Mouse (Mus musculus) ovary, postnatal 10 days (tissue): Measurements from ENCODE around the gene Agpat3.

ENCODE experiments used
- DNase-seq: peaks from one replicate; pipeline ENCODE4 v3.0.0; 2022; ENCODE audit warnings: low spot score

Gene Agpat3

GRCm38 (mm10) chr10:78258142-78258675, 94.1 kb downstream of the Agpat3 start:
- no peak for DNase-seq

- no peak for DNase-seq
Measured at GRCm38 (mm10) chr10:78255646-78256059, 96.6 kb downstream of the Agpat3 start.

- no peak for DNase-seq
Measured at GRCm38 (mm10) chr10:78247206-78247605, 105.1 kb downstream of the Agpat3 start.

GRCm38 (mm10) chr10:78246725-78247124, 105.6 kb downstream of the Agpat3 start:
- no peak for DNase-seq

- no peak for DNase-seq
Measured at GRCm38 (mm10) chr10:78245225-78245547, 107.1 kb downstream of the Agpat3 start.

GRCm38 (mm10) chr10:78244438-78245224, 107.7 kb downstream of the Agpat3 start, which contains the start of gene Trappc10:
TSS of gene Trappc10 (minus strand) at chr10:78244641.
- peak; percentile 50 for DNase-seq

GRCm38 (mm10) chr10:78244058-78244437, 108.2 kb downstream of the Agpat3 start:
- no peak for DNase-seq

- no peak for DNase-seq
Measured at GRCm38 (mm10) chr10:78238926-78239325, 113.4 kb downstream of the Agpat3 start.

- DNase-seq = no peak
Measured at GRCm38 (mm10) chr10:78238297-78238696, 114.0 kb downstream of the Agpat3 start.

- DNase-seq = no peak
Measured at GRCm38 (mm10) chr10:78237809-78238208, 114.5 kb downstream of the Agpat3 start.

GRCm38 (mm10) chr10:78236885-78237629, 115.2 kb downstream of the Agpat3 start:
- no peak for DNase-seq

- DNase-seq = no peak
Measured at GRCm38 (mm10) chr10:78233756-78234155, 118.5 kb downstream of the Agpat3 start.

- DNase-seq = no peak
Measured at GRCm38 (mm10) chr10:78233161-78233560, 119.1 kb downstream of the Agpat3 start.

GRCm38 (mm10) chr10:78232301-78232980, 119.8 kb downstream of the Agpat3 start:
- DNase-seq = no peak

GRCm38 (mm10) chr10:78228560-78228928, 123.7 kb downstream of the Agpat3 start:
- no peak for DNase-seq

- DNase-seq = no peak
Measured at GRCm38 (mm10) chr10:78227875-78228559, 124.3 kb downstream of the Agpat3 start.

- DNase-seq = no peak
Measured at GRCm38 (mm10) chr10:78224136-78224535, 128.2 kb downstream of the Agpat3 start.

- DNase-seq = no peak
Measured at GRCm38 (mm10) chr10:78222908-78223307, 129.4 kb downstream of the Agpat3 start.

- no peak for DNase-seq
Measured at GRCm38 (mm10) chr10:78221315-78221714, 131.0 kb downstream of the Agpat3 start.

GRCm38 (mm10) chr10:78219528-78219927, 132.8 kb downstream of the Agpat3 start:
- no peak for DNase-seq
